Mouse (Mus musculus) cerebellum, adult 2 months (tissue): Measurements from ENCODE around the gene C1qtnf2. TPM values are rescaled to one million over a fixed set of nuclear protein-coding genes. Genes with fewer than 3 reads are reported as not detected.

Experiments
- DNase-seq, 2 experiments: peaks; one replicate each; pipeline ENCODE4 v3.0.0; 2021
- H3K27ac ChIP-seq: fragments of 200-500 bp; 2 replicates; pipeline ENCODE4 v1.5.1; 2012; ENCODE audit warnings: low read length, control low read depth, inconsistent platforms; ENCODE audit not compliant: insufficient read depth
- H3K27me3 ChIP-seq: fragments of 200-500 bp; 2 replicates; pipeline ENCODE4 v1.6.1; 2012; ENCODE audit warnings: inconsistent platforms, mild to moderate bottlenecking, low read length, moderate library complexity; ENCODE audit not compliant: control insufficient read depth, insufficient read depth
- H3K4me1 ChIP-seq: fragments of 200-500 bp; 2 replicates; pipeline ENCODE4 v1.6.1; 2011; ENCODE audit warnings: low read length; ENCODE audit not compliant: control insufficient read depth, insufficient read depth
- H3K4me3 ChIP-seq: fragments of 200-500 bp; replicated peaks from 2 replicates; pipeline ENCODE3; 2011; ENCODE audit warnings: mild to moderate bottlenecking, low read depth, low read length, control low read depth; ENCODE audit not compliant: insufficient read depth
- CTCF ChIP-seq: fragments of 200-500 bp; IDR thresholded peaks from 2 replicates; pipeline ENCODE4 v1.5.1; 2011; ENCODE audit warnings: low read depth, mild to moderate bottlenecking, control low read depth, low read length, moderate library complexity, borderline replicate concordance; ENCODE audit not compliant: insufficient read depth
- POLR2A ChIP-seq: fragments of 200-500 bp; IDR thresholded peaks from 2 replicates; pipeline ENCODE4 v1.6.1; 2011; ENCODE audit warnings: low read length, control low read depth, borderline replicate concordance; ENCODE audit not compliant: insufficient read depth
- WGBS: fragments of 180-500 bp; shearing (Covaris S2); methylation state at CpG from one replicate; pipeline ENCODE4 v1.1.7; 2018; 5-methylcytosine and 5-hydroxymethylcytosine counted together
- polyA plus RNA-seq: library from polyadenylated mRNA; depleted of rRNA; stranded (reverse); fragments of >200 nt; gene quantifications from 2 replicates; pipeline ENCODE4 v1.2.3, GENCODE M21; 2012

The C1qtnf2 gene
- polyA plus RNA-seq, 1 experiment = 1.8 TPM

- Histone ChIP-seq H3K27me3 (no peaks in the 10 kb centered on the region; the same call in 1 of the 2 replicates), H3K27ac (no peak overlapping the region), H3K4me1 (no peaks in the 10 kb centered on the region), H3K4me3 (no peak overlapping the region)
- DNase-seq = no peak
- TF ChIP-seq CTCF (no peak), POLR2A (no peak)
- WGBS = 87% methylated on average over 1 of the region's 1 CpGs
Measured at GRCm38 (mm10) chr11:43473115-43473514, 961 bp upstream of the C1qtnf2 start.

DNA sequence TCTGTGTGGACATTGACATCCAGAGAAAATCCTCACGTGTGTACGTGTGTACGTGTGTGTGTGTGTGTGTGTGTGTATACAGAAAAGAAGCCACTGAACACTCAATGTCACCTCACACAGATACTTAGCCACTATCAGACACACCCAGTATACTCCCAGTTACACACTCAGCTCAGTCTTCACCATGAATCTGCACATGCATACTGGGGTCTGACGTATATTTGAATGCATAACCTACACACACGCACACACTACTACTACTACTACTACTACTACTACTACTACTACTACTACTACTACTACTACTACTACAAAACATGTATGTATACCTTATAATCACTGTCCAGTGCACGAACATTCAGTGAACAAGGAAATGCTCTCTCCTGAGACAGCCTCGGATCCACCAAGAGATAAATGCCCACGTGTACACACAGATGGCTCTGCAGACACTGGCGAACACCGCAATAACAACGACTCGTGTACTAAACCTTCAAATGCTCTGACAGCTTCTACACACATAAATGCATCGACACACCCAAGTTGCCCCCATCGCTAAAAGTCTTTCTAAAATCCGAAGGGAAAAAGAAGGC, 346 bp upstream of the C1qtnf2 start:
- no peak for DNase-seq
- 43% methylated on average over 15 of the region's 15 CpGs for WGBS
- peak overlapping the region; percentile 45 for H3K4me3 ChIP-seq
- H3K27me3 ChIP-seq = no peaks in the 10 kb centered on the region; the same call in 1 of the 2 replicates
- no peak overlapping the region for H3K27ac ChIP-seq
- no peak for TF ChIP-seq POLR2A
- TF ChIP-seq CTCF = no peak
- no peaks in the 10 kb centered on the region for H3K4me1 ChIP-seq

DNA sequence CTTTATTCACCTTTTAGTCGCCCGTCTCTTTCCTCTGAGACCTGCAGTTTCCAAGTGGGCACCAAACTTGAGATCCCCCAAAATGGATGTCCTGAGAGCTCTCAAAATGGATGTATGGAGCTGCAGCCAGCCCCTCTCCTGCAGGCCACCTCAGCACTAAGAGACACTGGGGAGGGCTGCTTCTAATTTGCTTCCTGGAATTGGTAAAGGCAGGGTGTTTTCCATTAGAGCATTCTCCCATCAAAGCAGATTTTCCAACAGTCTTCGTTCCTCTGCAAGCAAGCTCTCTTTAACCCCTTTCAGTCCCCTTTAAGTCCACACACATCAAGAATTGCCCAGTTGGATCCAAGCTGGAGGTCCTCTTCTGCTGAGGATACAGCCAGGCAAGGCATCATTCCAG, 5.3 kb downstream of the C1qtnf2 start:
- Histone ChIP-seq H3K4me1 (no peaks in the 10 kb centered on the region), H3K4me3 (no peak overlapping the region), H3K27me3 (no peaks in the 10 kb centered on the region; the same call in 1 of the 2 replicates), H3K27ac (no peak overlapping the region)
- 89% methylated on average over 3 of the region's 3 CpGs for WGBS
- no peak for TF ChIP-seq CTCF
- TF ChIP-seq POLR2A = no peak
- DNase-seq = no peak

GRCm38 (mm10) chr11:43480561-43480960, 6.5 kb downstream of the C1qtnf2 start:
- Histone ChIP-seq H3K27ac (no peak overlapping the region), H3K27me3 (no peaks in the 10 kb centered on the region; the same call in 1 of the 2 replicates), H3K4me3 (no peak overlapping the region), H3K4me1 (peaks cover 3% of the 10 kb centered on the region; the same call in 1 of the 2 replicates)
- 49% methylated on average over 5 of the region's 5 CpGs for WGBS
- no peak for TF ChIP-seq CTCF
- no peak for TF ChIP-seq POLR2A
- no peak for DNase-seq

GRCm38 (mm10) chr11:43481672-43482522, 7.8 kb downstream of the C1qtnf2 start:
- Histone ChIP-seq H3K27ac (no peak overlapping the region), H3K27me3 (no peaks in the 10 kb centered on the region; the same call in 1 of the 2 replicates), H3K4me3 (no peak overlapping the region), H3K4me1 (peaks cover 3% of the 10 kb centered on the region; the same call in 1 of the 2 replicates)
- no peak for TF ChIP-seq POLR2A
- TF ChIP-seq CTCF = no peak
- DNase-seq = no peak
- 83% methylated on average over 3 of the region's 3 CpGs for WGBS

GRCm38 (mm10) chr11:43483122-43483792, 9.2 kb downstream of the C1qtnf2 start:
- 78% methylated on average over 6 of the region's 6 CpGs for WGBS
- no peaks in the 10 kb centered on the region; the same call in 1 of the 2 replicates for H3K27me3 ChIP-seq
- TF ChIP-seq POLR2A (no peak), CTCF (no peak)
- no peak overlapping the region for H3K27ac ChIP-seq
- no peak for DNase-seq
- H3K4me3 ChIP-seq = no peak overlapping the region
- peaks cover 3% of the 10 kb centered on the region; the same call in 1 of the 2 replicates for H3K4me1 ChIP-seq

DNA sequence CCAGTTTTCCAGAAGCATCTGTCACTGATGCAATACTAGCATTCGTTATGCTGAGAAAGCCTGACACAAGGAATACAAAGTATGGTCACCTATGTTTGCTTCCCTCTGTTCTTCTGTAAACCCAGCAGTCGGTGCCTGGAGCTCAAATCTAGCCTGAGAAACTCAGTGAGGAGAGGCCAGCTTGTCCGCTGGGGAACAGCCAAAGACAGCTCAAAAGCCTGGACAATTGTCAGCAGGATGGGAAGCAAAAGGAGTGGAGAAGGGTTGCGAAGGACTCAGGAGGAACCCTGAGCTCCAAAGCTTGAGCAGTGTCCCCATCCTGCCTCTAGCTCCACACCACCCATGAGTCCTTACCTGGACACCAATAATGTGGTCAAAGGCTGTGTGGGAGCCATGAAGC, 10.0 kb downstream of the C1qtnf2 start:
- peaks cover 3% of the 10 kb centered on the region; the same call in 1 of the 2 replicates for H3K4me1 ChIP-seq
- no peak overlapping the region for H3K27ac ChIP-seq
- 36% methylated on average over 4 of the region's 4 CpGs for WGBS

GRCm38 (mm10) chr11:43484652-43485051, 10.6 kb downstream of the C1qtnf2 start:
- Histone ChIP-seq H3K4me3 (no peak overlapping the region), H3K4me1 (peaks cover 3% of the 10 kb centered on the region; the same call in 1 of the 2 replicates), H3K27ac (no peak overlapping the region), H3K27me3 (no peaks in the 10 kb centered on the region; the same call in 1 of the 2 replicates)
- TF ChIP-seq POLR2A (no peak), CTCF (no peak)
- DNase-seq = no peak
- 25% methylated on average over 11 of the region's 11 CpGs for WGBS

More for the DNA sequence above, 10.0 kb downstream of the C1qtnf2 start:
- no peak for TF ChIP-seq POLR2A
- TF ChIP-seq CTCF = no peak
- no peak overlapping the region for H3K4me3 ChIP-seq
- DNase-seq = no peak
- H3K27me3 ChIP-seq = no peaks in the 10 kb centered on the region; the same call in 1 of the 2 replicates
